Mouse (Mus musculus) E14TG2a.4 (cell line): ENCODE measurements around the gene Nasp.
A peak's percentile ranks its signal among the peaks of the same experiment; 100 is the strongest.

Experiments used
- CTCF ChIP-seq: conservative IDR thresholded peaks from 2 replicates; pipeline ENCODE4 v1.5.1; 2014; ENCODE audit warnings: low read length
- NANOG ChIP-seq: IDR thresholded peaks from 2 replicates; pipeline ENCODE4 v1.6.1; 2014; ENCODE audit warnings: borderline replicate concordance, low read length, mixed read lengths
- POU5F1 ChIP-seq: IDR thresholded peaks from 2 replicates; pipeline ENCODE4 v1.6.1; 2014; ENCODE audit warnings: low read length, borderline replicate concordance

- no peak for TF ChIP-seq CTCF
- TF ChIP-seq POU5F1, result 0 out of 2 replicates have a peak, but pooled peaks have one; percentile 27
- no peak for TF ChIP-seq NANOG
Measured at GRCm38 (mm10) chr4:116555413-116556300, 72.1 kb downstream of the Nasp start, which contains the start of gene Tmem69.
